Mouse (Mus musculus) layer of hippocampus, adult 9-10 months (tissue): ENCODE data around the gene 4933427D14Rik.

Experiments used
- DNase-seq: peaks from one replicate; pipeline ENCODE4 v3.0.0; 2022; ENCODE audit warnings: low spot score

Gene 4933427D14Rik

GRCm38 (mm10) chr11:72207204-72207833 lies at the start of gene 4933427D14Rik, which contains the start of gene Txndc17:
Gene 4933427D14Rik (minus strand): TSS chr11:72207459.
Gene Txndc17 (plus strand): TSS chr11:72207547.
- DNase-seq, result peak; percentile 60

- DNase-seq, result no peak
Measured at GRCm38 (mm10) chr11:72256441-72256840, 49.2 kb upstream of the 4933427D14Rik start.

- no peak for DNase-seq
Measured at GRCm38 (mm10) chr11:72255629-72256028, 48.4 kb upstream of the 4933427D14Rik start.

GRCm38 (mm10) chr11:72245196-72245753 lies 38.0 kb upstream of the 4933427D14Rik start:
- DNase-seq, result no peak

- no peak for DNase-seq
Measured at GRCm38 (mm10) chr11:72240062-72240860, 33.0 kb upstream of the 4933427D14Rik start.

GRCm38 (mm10) chr11:72234013-72234412 lies 26.8 kb upstream of the 4933427D14Rik start:
- peak; percentile 29 for DNase-seq

GRCm38 (mm10) chr11:72232991-72233390 lies 25.7 kb upstream of the 4933427D14Rik start:
- no peak for DNase-seq

GRCm38 (mm10) chr11:72232068-72232467 lies 24.8 kb upstream of the 4933427D14Rik start:
- no peak for DNase-seq

- no peak for DNase-seq
Measured at GRCm38 (mm10) chr11:72228513-72228912, 21.3 kb upstream of the 4933427D14Rik start.

- no peak for DNase-seq
Measured at GRCm38 (mm10) chr11:72226901-72227300, 19.6 kb upstream of the 4933427D14Rik start.

GRCm38 (mm10) chr11:72226020-72226791 lies 18.9 kb upstream of the 4933427D14Rik start:
- DNase-seq, result no peak

- peak; percentile 77 for DNase-seq
Measured at GRCm38 (mm10) chr11:72224865-72225264, 17.6 kb upstream of the 4933427D14Rik start.

- no peak for DNase-seq
Measured at GRCm38 (mm10) chr11:72223414-72223813, 16.2 kb upstream of the 4933427D14Rik start.

GRCm38 (mm10) chr11:72221278-72221677 lies 14.0 kb upstream of the 4933427D14Rik start:
- peak; percentile 58 for DNase-seq

- no peak for DNase-seq
Measured at GRCm38 (mm10) chr11:72217116-72217515, 9.9 kb upstream of the 4933427D14Rik start.

GRCm38 (mm10) chr11:72215410-72215797 lies 8.1 kb upstream of the 4933427D14Rik start, which contains the start of gene Med31:
Gene Med31 (minus strand): TSS chr11:72215592.
- DNase-seq, result no peak

- DNase-seq, result peak; percentile 88
Measured at GRCm38 (mm10) chr11:72214591-72215409, 7.5 kb upstream of the 4933427D14Rik start.

- DNase-seq, result no peak
Measured at GRCm38 (mm10) chr11:72207834-72208377, 647 bp upstream of the 4933427D14Rik start.

GRCm38 (mm10) chr11:72206341-72207203 lies 687 bp downstream of the 4933427D14Rik start, which contains the start of gene Gm43951:
Gene Gm43951 (minus strand): TSS chr11:72206840.
- DNase-seq, result no peak

GRCm38 (mm10) chr11:72205256-72205655 lies 2.0 kb downstream of the 4933427D14Rik start:
- no peak for DNase-seq
